In genomic region chr3:22076561-22076935, GRCm38 (mm10) we compare ENCODE assay signal across 8 mouse cellular contexts. TPM values are rescaled to one million over a fixed set of nuclear protein-coding genes. Genes with fewer than 3 reads are reported as not detected.
DNase-seq lines count a peak whose midpoint lies in the region; ATAC-seq and TF ChIP-seq lines count a peak whose summit lies in the region.

TSS of gene Tbl1xr1 (plus strand) at chr3:22076652.

- H3K36me3 ChIP-seq in embryonic facial prominence, embryonic 13.5 days: peaks cover 4% of the 10 kb centered on the region; the same call in 1 of the 2 replicates
- H3K36me3 ChIP-seq in kidney, adult 2 months (ENCODE audit: control insufficient read depth, insufficient read depth, low read length): no peaks in the 10 kb centered on the region
- H3K36me3 ChIP-seq in limb, embryonic 11.5 days (ENCODE audit: control insufficient read depth, insufficient read depth, low read length): no peaks in the 10 kb centered on the region
- no peaks in the 10 kb centered on the region for H3K36me3 ChIP-seq in midbrain, embryonic 15.5 days (replicated peaks)

- H3K27me3 ChIP-seq in embryonic facial prominence, embryonic 13.5 days: no peaks in the 10 kb centered on the region
- no peaks in the 10 kb centered on the region for H3K27me3 ChIP-seq in kidney, adult 2 months (replicated peaks; ENCODE audit: control insufficient read depth, insufficient read depth, low read length)
- no peaks in the 10 kb centered on the region for H3K27me3 ChIP-seq in limb, embryonic 11.5 days (ENCODE audit: control insufficient read depth, insufficient read depth, low read length)
- no peaks in the 10 kb centered on the region for H3K27me3 ChIP-seq in midbrain, embryonic 15.5 days (replicated peaks)

- under 1% methylated on average over 29 of the region's 46 CpGs for WGBS in embryonic facial prominence, embryonic 13.5 days
- WGBS in kidney, adult 2 months: under 1% methylated on average over 36 of the region's 46 CpGs
- WGBS in limb, embryonic 11.5 days: 0% methylated on average over 5 of the region's 46 CpGs
- WGBS in midbrain, embryonic 15.5 days: 0% methylated on average over 32 of the region's 46 CpGs

- TF ChIP-seq POLR2A in kidney, adult 2 months (IDR thresholded peaks at IDR 0.05; ENCODE audit: low read depth, low read length): no peak

- peak within 1 kb of the TSS; percentile 98 for H3K9ac ChIP-seq in embryonic facial prominence, embryonic 13.5 days
- peak within 1 kb of the TSS; percentile 97 for H3K9ac ChIP-seq in limb, embryonic 11.5 days (ENCODE audit: low read length)
- H3K9ac ChIP-seq in midbrain, embryonic 15.5 days: peak within 1 kb of the TSS; percentile 86

- peak; percentile 86 for ATAC-seq in embryonic facial prominence, embryonic 13.5 days (ENCODE audit: insufficient number of reproducible peaks, insufficient read depth, low FRiP score, low TSS enrichment, low read depth)
- ATAC-seq in limb, embryonic 11.5 days (ENCODE audit: insufficient number of reproducible peaks, low FRiP score, low TSS enrichment, low read depth): peak; percentile 83
- ATAC-seq in midbrain, embryonic 15.5 days (replicated peaks): peak; percentile 93

- peak within 1 kb of the TSS; percentile 69 for H3K4me2 ChIP-seq in embryonic facial prominence, embryonic 13.5 days
- H3K4me2 ChIP-seq in limb, embryonic 11.5 days (ENCODE audit: low read depth, severe bottlenecking): peak within 1 kb of the TSS; percentile 62
- H3K4me2 ChIP-seq in midbrain, embryonic 15.5 days: peak within 1 kb of the TSS; percentile 65

- H3K9me3 ChIP-seq in embryonic facial prominence, embryonic 13.5 days: no peaks in the 10 kb centered on the region
- no peaks in the 10 kb centered on the region for H3K9me3 ChIP-seq in limb, embryonic 11.5 days (ENCODE audit: control insufficient read depth, low read length)
- H3K9me3 ChIP-seq in midbrain, embryonic 15.5 days: no peaks in the 10 kb centered on the region

- TF ChIP-seq CTCF in kidney, adult 2 months (conservative IDR thresholded peaks at IDR 0.05; ENCODE audit: insufficient read depth, insufficient read length, low read depth, low read length): no peak

- H3K4me3 ChIP-seq in embryonic facial prominence, embryonic 13.5 days: peak within 1 kb of the TSS; percentile 89
- H3K4me3 ChIP-seq in kidney, adult 2 months (ENCODE audit: insufficient read depth, low read depth, low read length): peak within 1 kb of the TSS; percentile 67
- peak within 1 kb of the TSS; percentile 80 for H3K4me3 ChIP-seq in limb, embryonic 11.5 days (ENCODE audit: low read depth, low read length)
- H3K4me3 ChIP-seq in midbrain, embryonic 15.5 days: peak within 1 kb of the TSS; percentile 81

- peaks cover 36% of the 10 kb centered on the region for H3K4me1 ChIP-seq in embryonic facial prominence, embryonic 13.5 days
- H3K4me1 ChIP-seq in kidney, adult 2 months (ENCODE audit: control insufficient read depth, insufficient read depth, low read length): peaks cover 22% of the 10 kb centered on the region
- peaks cover 6% of the 10 kb centered on the region for H3K4me1 ChIP-seq in limb, embryonic 11.5 days (ENCODE audit: control insufficient read depth, insufficient read depth, low read length)
- peaks cover 38% of the 10 kb centered on the region for H3K4me1 ChIP-seq in midbrain, embryonic 15.5 days

- peak; percentile 92 for DNase-seq in embryo, embryonic 10 days (ENCODE audit: low spot score)
- no peak for DNase-seq in embryo, embryonic 9.5 days (ENCODE audit: extremely low spot score)
- peak; percentile 94 to 97 for DNase-seq in heart, adult 18-20 months
- peak; percentile 97 for DNase-seq in kidney, adult 2 months
- DNase-seq in limb, embryonic 11.5 days (ENCODE audit: low spot score): peak; percentile 94
- DNase-seq in spleen, postnatal 14 days (ENCODE audit: low spot score in 2 of 2): peak; percentile 76 to 83

- peak within 1 kb of the TSS; percentile 97 for H3K27ac ChIP-seq in embryonic facial prominence, embryonic 13.5 days
- peak within 1 kb of the TSS; percentile 96 for H3K27ac ChIP-seq in kidney, adult 2 months (ENCODE audit: insufficient read depth, low read depth, low read length)
- peak within 1 kb of the TSS; percentile 95 for H3K27ac ChIP-seq in limb, embryonic 11.5 days (replicated peaks; ENCODE audit: low read depth, low read length)
- H3K27ac ChIP-seq in midbrain, embryonic 15.5 days: peak within 1 kb of the TSS; percentile 98

RNA-seq across cellular contexts. Expression of gene Tbl1xr1, which starts in this region (rescaled TPM):
- 22.7 and 23.7 TPM in 2 replicates for polyA plus RNA-seq in embryonic facial prominence, embryonic 13.5 days (2015; fragmentation: Nextera tagmentation; extraction: Ambion mirVana)
- total RNA-seq in heart, adult 18-20 months (2021): 10 to 100 TPM; 61.0 to 74.9 TPM
- 22.3 and 26.7 TPM in 2 replicates for polyA plus RNA-seq in kidney, adult 2 months (2012; rRNA removed)
- 30.5 and 36.7 TPM in 2 replicates for polyA plus RNA-seq in limb, embryonic 11.5 days (2014; fragmentation: Nextera tagmentation; extraction: Ambion mirVana)
- polyA plus RNA-seq in midbrain, embryonic 15.5 days (2015; fragmentation: Nextera tagmentation; extraction: Ambion mirVana): 16.1 and 16.2 TPM in 2 replicates
